Mouse (Mus musculus) left cerebral cortex, adult 18-20 months (tissue): ENCODE data around the gene Bad. TPM values are rescaled to one million over a fixed set of nuclear protein-coding genes. Genes with fewer than 3 reads are reported as not detected.

ENCODE experiments used
- microRNA-seq, 2 experiments: library from miRNA; unstranded; fragments of <30 nt; microRNA quantifications; one replicate each; pipeline ENCODE4 v1.2.0; 2021
- total RNA-seq, 2 experiments: library from RNA; stranded (reverse); gene quantifications; 2 replicates each; pipeline ENCODE4 v1.2.3; 2021

Gene Bad
- total RNA-seq, 2 experiments from 2014 or later = 39.0 to 40.5 TPM

Small RNAs within 50 kb of the gene (microRNA-seq; reads per million reads assigned to microRNA genes)
- gene Mir6990 = 6.0 to 8.5 reads per million in 2 experiments

Other genes with a start within 250 kb of the Bad start
- gene Rps6ka4, start 101.2 kb upstream of the Bad start, total RNA-seq = 10 to 100 TPM; 37.2 to 44.4 TPM
- gene Ccdc88b, start 83.7 kb upstream of the Bad start, total RNA-seq = 1 to 10 TPM; 3.4 to 3.5 TPM
- gene Trmt112, start 32.2 kb upstream of the Bad start, total RNA-seq = 10 to 100 TPM; 46.2 to 46.4 TPM
- 100 to 1,000 TPM; 367 to 381 TPM for gene Prdx5, start 31.8 kb upstream of the Bad start, total RNA-seq
- gene Esrra, start 20.0 kb upstream of the Bad start, total RNA-seq = 10 to 100 TPM; 69.5 to 72.2 TPM
- gene Catsperz, start 16.5 kb upstream of the Bad start, total RNA-seq = 10 to 100 TPM; 16.9 to 22.5 TPM
- 10 to 100 TPM; 29.2 to 37.4 TPM for gene Kcnk4, start 7.3 kb upstream of the Bad start, total RNA-seq
- 100 to 1,000 TPM; 103 to 106 TPM for gene Gpr137, start 619 bp downstream of the Bad start, total RNA-seq
- 10 to 100 TPM; 54.7 to 64.7 TPM for gene Ppp1r14b, start 33.1 kb downstream of the Bad start, total RNA-seq
- gene Plcb3, start 34.6 kb downstream of the Bad start, total RNA-seq = 10 to 100 TPM; 14.2 to 14.6 TPM
- gene Fkbp2, start 38.6 kb downstream of the Bad start, total RNA-seq = 100 to 1,000 TPM; 106 to 115 TPM
- 10 to 100 TPM; 93.3 to 98.7 TPM for gene Vegfb, start 45.8 kb downstream of the Bad start, total RNA-seq
- 10 to 100 TPM; 27.8 to 31.8 TPM for gene Dnajc4, start 50.7 kb downstream of the Bad start, total RNA-seq
- gene Nudt22, start 54.3 kb downstream of the Bad start, total RNA-seq = 10 to 100 TPM; 12.2 to 14.2 TPM
- 10 to 100 TPM; 19.6 to 24.6 TPM for gene Trpt1, start 54.3 kb downstream of the Bad start, total RNA-seq
- 1 to 10 TPM; 4.0 to 4.5 TPM for gene Fermt3, start 77.6 kb downstream of the Bad start, total RNA-seq
- gene Stip1, start 98.1 kb downstream of the Bad start, total RNA-seq = 100 to 1,000 TPM; 211 to 217 TPM
- gene Macrod1, start 114.9 kb downstream of the Bad start, total RNA-seq = 10 to 100 TPM; 15.0 to 16.6 TPM
- 10 to 100 TPM; 40.9 to 42.8 TPM for gene Flrt1, start 163.9 kb downstream of the Bad start, total RNA-seq